Mouse (Mus musculus): ENCODE results near the gene Lin7c.

Gene Lin7c

DNA sequence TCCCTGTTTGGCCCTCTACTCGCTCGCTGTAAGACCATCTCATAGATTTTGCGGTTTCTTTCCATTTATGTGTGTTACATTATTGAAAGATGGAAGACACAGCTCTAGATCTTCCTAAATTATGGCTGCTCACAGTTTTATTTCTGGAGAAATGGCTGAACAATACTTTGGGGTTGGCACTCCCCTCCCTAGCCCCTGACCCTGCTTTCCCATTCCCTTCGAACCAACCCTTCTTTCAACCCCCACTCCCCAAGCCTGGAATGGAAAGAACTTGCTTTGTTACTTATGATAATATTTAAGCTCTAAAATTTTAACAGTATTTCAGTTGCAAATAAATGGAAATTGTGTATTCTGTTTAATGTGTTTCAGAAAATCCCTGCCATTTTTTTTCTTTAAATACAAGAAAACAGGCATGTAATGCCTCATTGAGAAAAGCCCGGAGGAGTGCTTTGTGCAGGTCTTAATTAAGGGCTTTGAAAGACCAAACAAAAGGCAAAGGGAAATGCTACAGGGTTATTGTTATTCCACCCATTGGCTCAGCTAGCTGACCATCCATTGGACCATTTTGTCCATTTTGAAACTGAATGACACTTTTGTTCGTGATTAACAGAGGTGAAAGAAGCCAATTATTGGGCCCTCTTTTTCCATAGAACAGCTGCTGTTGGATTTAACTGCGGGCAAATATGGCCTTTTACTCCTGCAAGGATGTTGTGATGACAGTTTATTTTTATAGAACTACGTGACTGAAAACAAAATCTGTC lies 52.3 kb downstream of the Lin7c start:
- DNase-seq (ENCODE audit: low spot score): no peak

DNA sequence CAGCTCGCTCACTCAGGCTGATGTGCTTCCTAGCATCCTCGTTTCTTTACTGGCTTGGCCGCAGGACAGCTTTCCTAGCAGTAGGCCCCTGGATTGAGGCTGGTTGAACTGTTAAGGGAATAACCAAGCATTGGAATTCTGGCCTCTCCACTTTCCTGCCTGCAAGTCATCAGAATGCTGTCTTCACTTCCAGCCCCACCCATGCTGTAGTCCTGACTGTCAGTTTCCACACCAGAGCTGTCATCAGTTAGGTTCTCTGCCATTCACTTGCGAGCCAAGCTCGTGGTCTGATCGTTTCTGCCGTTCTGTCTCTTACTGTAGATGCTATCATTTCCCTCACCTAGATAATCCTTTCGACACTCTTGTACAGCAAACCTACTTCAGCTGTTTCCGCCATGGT lies 54.3 kb downstream of the Lin7c start:
- DNase-seq (ENCODE audit: low spot score): no peak

DNA sequence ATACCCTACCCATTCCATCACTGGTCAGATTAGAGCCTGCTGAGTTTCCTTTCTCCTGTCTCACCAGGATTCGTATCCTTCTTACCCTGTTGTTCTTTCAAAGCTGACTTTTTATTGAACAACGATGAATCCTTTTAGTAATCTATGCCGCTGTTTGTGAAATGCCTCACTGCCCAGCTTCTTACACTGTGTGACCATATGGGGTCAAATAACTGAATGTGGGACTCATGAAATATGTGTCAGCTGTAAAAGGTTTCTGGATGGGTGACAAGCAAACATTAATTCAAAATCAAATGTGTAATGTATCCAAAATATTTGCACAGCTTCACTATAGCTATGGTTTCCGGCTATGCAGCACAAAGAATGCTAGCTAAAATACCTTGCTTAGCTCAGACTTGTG lies 54.9 kb downstream of the Lin7c start:
- DNase-seq (ENCODE audit: low spot score): no peak

DNA sequence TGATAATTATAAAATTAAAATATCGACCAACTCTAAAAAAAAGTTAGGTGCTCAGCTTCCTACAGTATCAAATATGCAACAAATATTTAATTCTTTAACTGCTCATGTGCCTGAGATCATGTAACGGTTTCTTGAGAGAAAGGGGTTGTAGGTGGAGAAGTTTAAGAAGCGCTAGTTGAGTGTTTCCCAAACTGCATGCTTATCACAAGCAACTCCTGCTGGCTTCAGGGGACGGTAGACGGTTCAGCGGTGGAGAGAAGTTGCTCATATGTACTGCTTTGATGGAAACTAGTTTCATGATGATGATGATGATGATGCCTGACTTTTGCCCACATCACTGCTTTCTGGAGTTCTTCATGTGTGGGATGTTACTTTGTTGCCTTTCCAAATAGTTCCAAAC lies 55.8 kb downstream of the Lin7c start:
- no peak for DNase-seq (ENCODE audit: low spot score)

DNA sequence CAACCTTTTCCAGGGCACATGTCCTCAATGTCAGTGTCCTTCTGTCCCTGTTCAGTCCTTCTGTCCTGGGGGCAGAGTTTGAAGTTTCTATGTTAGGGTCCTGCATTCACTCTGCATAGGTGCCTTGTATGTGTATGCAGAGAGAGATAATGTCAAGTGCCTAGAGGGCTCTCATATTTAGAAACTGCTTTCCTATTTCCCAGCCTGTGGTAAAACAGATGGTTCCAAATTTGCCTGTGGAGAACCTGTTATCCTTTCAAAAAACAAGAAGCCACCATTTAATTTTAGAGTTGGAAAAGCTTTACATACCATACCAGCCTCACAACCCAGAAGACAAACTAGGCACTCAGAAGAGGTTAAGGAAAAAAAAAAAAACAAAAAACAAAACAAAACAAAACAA lies 58.9 kb downstream of the Lin7c start:
- no peak for DNase-seq (ENCODE audit: low spot score)

DNA sequence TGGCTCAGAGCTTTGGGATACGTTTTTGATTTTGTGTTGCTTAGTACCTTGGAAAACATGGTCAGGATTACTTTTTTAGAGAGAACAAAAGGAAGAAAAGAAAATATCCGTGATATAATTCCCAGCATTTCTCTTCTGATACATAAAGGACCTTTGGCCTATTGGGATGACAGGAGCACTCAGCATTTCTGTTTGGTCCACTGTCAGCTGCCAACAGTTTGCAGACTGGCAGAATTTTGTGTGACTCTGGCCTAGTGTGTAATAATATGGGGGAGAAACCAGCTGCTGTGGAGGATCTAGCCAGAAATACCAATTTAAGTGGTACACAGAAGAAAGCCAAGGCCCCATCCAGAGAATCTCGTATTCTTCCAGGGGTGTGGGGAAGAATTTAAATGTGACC lies 59.7 kb downstream of the Lin7c start:
- DNase-seq (ENCODE audit: low spot score): no peak

Measured in urinary bladder, postnatal 25 days (tissue).